Mouse (Mus musculus) stomach, embryonic 14.5 days (tissue): ENCODE results near the gene Atp10a. TPM values are rescaled to one million over a fixed set of nuclear protein-coding genes. Genes with fewer than 3 reads are reported as not detected.
A peak's percentile ranks its signal among the peaks of the same experiment; 100 is the strongest.

Experiments
- ATAC-seq: fragments of 200-750 bp; cut with Nextera tagmentation; 2 replicates; pipeline ENCODE4 v1.8.0; 2017; ENCODE audit warnings: low read depth, moderate TSS enrichment; ENCODE audit not compliant: insufficient number of reproducible peaks, insufficient read depth, low FRiP score
- H3K27ac ChIP-seq: fragments of 300-500 bp; sonication (generic); 2 replicates; pipeline ENCODE4 v1.5.1; 2014; ENCODE audit warnings: mild to moderate bottlenecking, low read length, moderate library complexity, mixed read lengths
- H3K27me3 ChIP-seq: fragments of 300-500 bp; sonication (generic); 2 replicates; pipeline ENCODE4 v1.6.1; 2014; ENCODE audit warnings: low read length, control low read depth, mixed read lengths; ENCODE audit not compliant: control insufficient read depth, insufficient read depth
- H3K36me3 ChIP-seq: fragments of 300-500 bp; sonication (generic); 2 replicates; pipeline ENCODE4 v1.6.1; 2014; ENCODE audit warnings: mild to moderate bottlenecking, control low read depth, low read length, moderate library complexity, mixed read lengths; ENCODE audit not compliant: control insufficient read depth, insufficient read depth
- H3K4me1 ChIP-seq: fragments of 300-500 bp; sonication (generic); 2 replicates; pipeline ENCODE4 v1.6.1; 2014; ENCODE audit warnings: low read length, control low read depth, mixed read lengths; ENCODE audit not compliant: control insufficient read depth, insufficient read depth
- H3K4me2 ChIP-seq: fragments of 300-500 bp; sonication (generic); replicated peaks from 2 replicates; pipeline ENCODE4 v1.6.1; 2014; ENCODE audit warnings: low read depth, low read length, control low read depth
- H3K4me3 ChIP-seq: fragments of 300-500 bp; sonication (generic); 2 replicates; pipeline ENCODE4 v1.5.1; 2014; ENCODE audit warnings: low read depth, low read length, control low read depth
- H3K9ac ChIP-seq: fragments of 300-500 bp; sonication (generic); replicated peaks from 2 replicates; pipeline ENCODE4 v1.6.1; 2014; ENCODE audit warnings: low read depth, mild to moderate bottlenecking, control low read depth, low read length, moderate library complexity, mixed read lengths
- H3K9me3 ChIP-seq: fragments of 300-500 bp; sonication (generic); 2 replicates; pipeline ENCODE4 v1.6.1; 2016; ENCODE audit warnings: low read depth, low read length, control low read depth; ENCODE audit not compliant: control insufficient read depth
- WGBS: fragments of 180-500 bp; shearing (Covaris S2); extraction: QIAGEN DNeasy Blood & Tissue Kit; methylation state at CpG from one replicate; pipeline ENCODE4 v1.1.7; 2014; 5-methylcytosine and 5-hydroxymethylcytosine counted together
- polyA plus RNA-seq: library from polyadenylated mRNA; unstranded; fragments of >200 nt; fragmentation: Nextera tagmentation; extraction: Ambion mirVana; gene quantifications from 2 replicates; pipeline ENCODE4 v1.2.1, GENCODE M21; 2014

Gene Atp10a
- polyA plus RNA-seq, 1 experiment from 2014 or later = 4.3 TPM

- H3K27me3 ChIP-seq = no peaks in the 10 kb centered on the region
- H3K4me2 ChIP-seq = no peak overlapping the region
- H3K4me3 ChIP-seq = no peak overlapping the region
- 0 out of 2 replicates have a peak, but pooled peaks cover 7% of the 10 kb centered on the region for H3K4me1 ChIP-seq
- no peaks in the 10 kb centered on the region for H3K9me3 ChIP-seq
- 54% methylated on average over 5 of the region's 5 CpGs for WGBS
- no peak for ATAC-seq
- no peak overlapping the region for H3K9ac ChIP-seq
- no peaks in the 10 kb centered on the region for H3K36me3 ChIP-seq
- no peak overlapping the region for H3K27ac ChIP-seq
These were observed 21.3 kb downstream of the Atp10a start for GRCm38 (mm10) chr7:58677111-58677805.

GRCm38 (mm10) chr7:58685967-58686366, 30.0 kb downstream of the Atp10a start:
- H3K27ac ChIP-seq = no peak overlapping the region
- H3K9ac ChIP-seq = no peak overlapping the region
- no peaks in the 10 kb centered on the region for H3K27me3 ChIP-seq
- 0 out of 2 replicates have a peak, but pooled peaks cover under 1% of the 10 kb centered on the region for H3K4me1 ChIP-seq
- 38% methylated on average over 1 of the region's 1 CpGs for WGBS
- ATAC-seq = no peak
- no peak overlapping the region for H3K4me2 ChIP-seq
- no peaks in the 10 kb centered on the region for H3K9me3 ChIP-seq
- H3K36me3 ChIP-seq = no peaks in the 10 kb centered on the region
- no peak overlapping the region for H3K4me3 ChIP-seq

GRCm38 (mm10) chr7:58686573-58686972, 30.6 kb downstream of the Atp10a start:
- Histone ChIP-seq H3K27me3 (no peaks in the 10 kb centered on the region), H3K4me2 (no peak overlapping the region), H3K27ac (no peak overlapping the region), H3K9me3 (no peaks in the 10 kb centered on the region), H3K9ac (no peak overlapping the region), H3K4me1 (0 out of 2 replicates have a peak, but pooled peaks cover 5% of the 10 kb centered on the region), H3K4me3 (no peak overlapping the region), H3K36me3 (no peaks in the 10 kb centered on the region)
- no peak for ATAC-seq
- whole genome bisulfite sequencing = 54% methylated on average over 5 of the region's 5 CpGs

GRCm38 (mm10) chr7:58686997-58687396, 31.0 kb downstream of the Atp10a start:
- no peak overlapping the region for H3K4me3 ChIP-seq
- H3K4me2 ChIP-seq = no peak overlapping the region
- H3K9ac ChIP-seq = no peak overlapping the region
- no peaks in the 10 kb centered on the region for H3K36me3 ChIP-seq
- no peak for ATAC-seq
- no peaks in the 10 kb centered on the region for H3K9me3 ChIP-seq
- 85% methylated on average over 2 of the region's 2 CpGs for WGBS
- H3K4me1 ChIP-seq = 0 out of 2 replicates have a peak, but pooled peaks cover 5% of the 10 kb centered on the region
- no peaks in the 10 kb centered on the region for H3K27me3 ChIP-seq
- no peak overlapping the region for H3K27ac ChIP-seq

- H3K27ac ChIP-seq = no peak overlapping the region
- no peaks in the 10 kb centered on the region for H3K36me3 ChIP-seq
- H3K9me3 ChIP-seq = no peaks in the 10 kb centered on the region
- WGBS = 64% methylated on average over 6 of the region's 6 CpGs
- peaks cover 12% of the 10 kb centered on the region for H3K4me1 ChIP-seq
- no peak for ATAC-seq
- H3K4me3 ChIP-seq = no peak overlapping the region
- no peak overlapping the region for H3K4me2 ChIP-seq
- H3K9ac ChIP-seq = no peak overlapping the region
- H3K27me3 ChIP-seq = no peaks in the 10 kb centered on the region
These were observed 34.3 kb downstream of the Atp10a start for GRCm38 (mm10) chr7:58690069-58690923.

GRCm38 (mm10) chr7:58690997-58691596, 35.1 kb downstream of the Atp10a start:
- Histone ChIP-seq H3K4me3 (no peak overlapping the region), H3K9ac (no peak overlapping the region), H3K4me2 (no peak overlapping the region), H3K4me1 (peaks cover 12% of the 10 kb centered on the region), H3K36me3 (no peaks in the 10 kb centered on the region), H3K27ac (peak overlapping the region; percentile 21; the same call in 1 of the 2 replicates), H3K27me3 (no peaks in the 10 kb centered on the region), H3K9me3 (no peaks in the 10 kb centered on the region)
- no peak for ATAC-seq
- WGBS = 60% methylated on average over 6 of the region's 6 CpGs

GRCm38 (mm10) chr7:58692704-58693103, 36.7 kb downstream of the Atp10a start:
- ATAC-seq = no peak
- Histone ChIP-seq H3K4me2 (no peak overlapping the region), H3K9me3 (no peaks in the 10 kb centered on the region), H3K4me3 (no peak overlapping the region), H3K36me3 (no peaks in the 10 kb centered on the region), H3K4me1 (peaks cover 12% of the 10 kb centered on the region), H3K27me3 (no peaks in the 10 kb centered on the region), H3K27ac (peak overlapping the region; percentile 83), H3K9ac (no peak overlapping the region)
- 50% methylated on average over 2 of the region's 2 CpGs for WGBS

- no peak overlapping the region for H3K4me2 ChIP-seq
- WGBS = 41% methylated on average over 3 of the region's 3 CpGs
- no peaks in the 10 kb centered on the region for H3K9me3 ChIP-seq
- H3K9ac ChIP-seq = no peak overlapping the region
- peak overlapping the region; percentile 83 for H3K27ac ChIP-seq
- H3K4me1 ChIP-seq = peaks cover 12% of the 10 kb centered on the region
- no peaks in the 10 kb centered on the region for H3K27me3 ChIP-seq
- H3K36me3 ChIP-seq = no peaks in the 10 kb centered on the region
- no peak overlapping the region for H3K4me3 ChIP-seq
- peak; percentile 56 for ATAC-seq
These were observed 37.4 kb downstream of the Atp10a start for GRCm38 (mm10) chr7:58693342-58693741.
